Mouse (Mus musculus) adrenal gland, adult 18-20 months (tissue): ENCODE measurements around the gene Antxr1. TPM values are rescaled to one million over a fixed set of nuclear protein-coding genes. Genes with fewer than 3 reads are reported as not detected.

Experiments
- DNase-seq, 2 experiments: peaks; one replicate each; pipeline ENCODE4 v3.0.0; 2021 to 2022; ENCODE audit warnings: low spot score in 2 of 2
- total RNA-seq, 2 experiments: library from RNA; stranded (reverse); gene quantifications; 1 replicate in 1 of 2; 2 replicates in 1 of 2; pipeline ENCODE4 v1.2.3; 2021

The Antxr1 gene
- total RNA-seq, 2 experiments from 2014 or later: 9.4 to 20.1 TPM

GRCm38 (mm10) chr6:87147921-87148320, 187.7 kb downstream of the Antxr1 start:
- DNase-seq: no peak

- peak in 1 of 2 experiments; percentile 14 for DNase-seq
Measured at GRCm38 (mm10) chr6:87143594-87143993, 192.0 kb downstream of the Antxr1 start.

- no peak for DNase-seq
Measured at GRCm38 (mm10) chr6:87142239-87142638, 193.4 kb downstream of the Antxr1 start.

- no peak for DNase-seq
Measured at GRCm38 (mm10) chr6:87139796-87140553, 195.6 kb downstream of the Antxr1 start.

- no peak for DNase-seq
Measured at GRCm38 (mm10) chr6:87138479-87138878, 197.1 kb downstream of the Antxr1 start.

GRCm38 (mm10) chr6:87133966-87134546, 201.6 kb downstream of the Antxr1 start:
- no peak for DNase-seq

GRCm38 (mm10) chr6:87133520-87133919, 202.1 kb downstream of the Antxr1 start:
- DNase-seq: no peak

GRCm38 (mm10) chr6:87131078-87131477, 204.5 kb downstream of the Antxr1 start:
- no peak for DNase-seq

- no peak for DNase-seq
Measured at GRCm38 (mm10) chr6:87130628-87131027, 205.0 kb downstream of the Antxr1 start.

- DNase-seq: no peak
Measured at GRCm38 (mm10) chr6:87129861-87130260, 205.8 kb downstream of the Antxr1 start.

- no peak for DNase-seq
Measured at GRCm38 (mm10) chr6:87127049-87127753, 208.4 kb downstream of the Antxr1 start.

GRCm38 (mm10) chr6:87123973-87124372, 211.6 kb downstream of the Antxr1 start:
- no peak for DNase-seq

- DNase-seq: no peak
Measured at GRCm38 (mm10) chr6:87123406-87123805, 212.2 kb downstream of the Antxr1 start.

- DNase-seq: no peak
Measured at GRCm38 (mm10) chr6:87121961-87122360, 213.7 kb downstream of the Antxr1 start.

GRCm38 (mm10) chr6:87120661-87121060, 215.0 kb downstream of the Antxr1 start:
- DNase-seq: no peak

- no peak for DNase-seq
Measured at GRCm38 (mm10) chr6:87119975-87120374, 215.6 kb downstream of the Antxr1 start.

GRCm38 (mm10) chr6:87119066-87119837, 216.4 kb downstream of the Antxr1 start:
- no peak for DNase-seq

GRCm38 (mm10) chr6:87116596-87116995, 219.0 kb downstream of the Antxr1 start:
- no peak for DNase-seq

- DNase-seq: peak in 1 of 2 experiments; percentile 1
Measured at GRCm38 (mm10) chr6:87115981-87116380, 219.6 kb downstream of the Antxr1 start.

- DNase-seq: peak in 1 of 2 experiments; percentile 11
Measured at GRCm38 (mm10) chr6:87112125-87112524, 223.5 kb downstream of the Antxr1 start.

GRCm38 (mm10) chr6:87111493-87111892, 224.1 kb downstream of the Antxr1 start:
- no peak for DNase-seq
